Mouse (Mus musculus) testis, postnatal 14 days (tissue): ENCODE measurements at regions not wholly inside any gene's neighbourhood (a gene's known extent, or its start where the extent isn't known, plus 50 kb on each side); places are given as distances from the start of the nearest gene placed in this dataset.

Experiments
- DNase-seq: peaks from one replicate; pipeline ENCODE4 v3.0.0; 2021; ENCODE audit warnings: low spot score

DNA sequence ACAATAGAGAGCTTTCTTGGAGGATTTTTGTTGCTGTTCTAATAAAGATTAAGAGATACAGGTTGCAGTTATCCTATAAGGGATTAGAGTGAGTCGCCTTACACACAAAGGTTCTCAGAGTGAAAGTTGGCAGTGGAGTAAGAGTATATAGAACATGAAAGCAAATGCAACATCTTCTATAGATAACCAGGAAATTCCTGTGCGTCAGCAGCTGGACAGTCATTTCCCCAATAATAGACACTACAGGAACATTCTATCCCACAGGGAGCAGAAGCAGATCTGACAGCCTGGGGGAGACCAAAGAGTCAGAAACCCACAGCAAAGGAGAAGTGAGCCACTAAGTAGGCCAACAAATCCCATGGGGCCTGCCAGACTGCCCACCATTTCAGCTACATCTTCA lies 348.7 kb downstream of the Elavl2 start:
- no peak for DNase-seq

DNA sequence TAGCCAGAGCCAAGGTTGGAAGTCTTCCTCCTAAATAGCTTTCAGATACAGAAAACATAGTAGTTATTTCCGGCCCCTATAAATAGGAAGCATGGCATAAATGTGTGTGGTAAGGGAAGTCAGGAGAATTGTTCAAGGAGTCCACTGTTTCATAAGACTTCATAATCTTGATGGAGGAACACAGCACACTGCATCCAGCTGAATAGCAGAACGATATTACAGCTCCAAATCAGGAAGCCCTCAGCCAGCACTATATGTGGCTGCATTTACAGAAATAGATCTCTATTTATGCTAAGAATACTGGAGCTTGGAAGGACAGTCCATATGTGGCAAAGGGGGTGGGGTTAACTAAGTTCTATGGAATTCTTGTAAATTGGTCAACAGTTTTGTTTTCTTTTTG lies 371.1 kb downstream of the Elavl2 start:
- DNase-seq, result no peak

DNA sequence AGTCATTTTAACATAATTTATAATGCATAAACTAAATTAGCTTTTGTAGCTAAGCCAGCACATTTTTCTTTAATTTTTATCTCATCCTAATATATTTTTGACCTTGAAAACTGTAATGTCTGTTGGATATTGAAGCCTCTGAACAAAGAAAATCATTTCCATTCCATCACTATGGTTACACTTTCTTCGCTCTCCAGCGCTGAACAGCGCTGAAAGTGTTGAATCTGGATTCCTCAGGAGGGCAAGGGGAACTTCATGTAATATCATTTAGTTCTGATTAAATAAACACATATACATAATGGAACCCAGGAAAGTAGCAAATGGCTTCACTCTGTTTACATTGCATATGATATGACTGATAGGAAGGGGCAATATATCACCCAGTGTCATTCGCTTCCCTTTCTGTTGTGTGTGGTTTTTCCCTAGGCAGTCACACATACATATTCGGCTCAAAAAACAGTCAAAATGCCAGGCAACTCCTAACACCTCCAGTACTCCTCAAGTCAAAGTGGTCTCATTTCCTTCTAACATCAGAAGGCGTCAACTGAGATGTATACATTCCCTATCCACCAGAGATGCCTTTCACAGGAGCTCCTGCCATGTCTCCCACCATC lies 372.5 kb downstream of the Elavl2 start:
- no peak for DNase-seq

DNA sequence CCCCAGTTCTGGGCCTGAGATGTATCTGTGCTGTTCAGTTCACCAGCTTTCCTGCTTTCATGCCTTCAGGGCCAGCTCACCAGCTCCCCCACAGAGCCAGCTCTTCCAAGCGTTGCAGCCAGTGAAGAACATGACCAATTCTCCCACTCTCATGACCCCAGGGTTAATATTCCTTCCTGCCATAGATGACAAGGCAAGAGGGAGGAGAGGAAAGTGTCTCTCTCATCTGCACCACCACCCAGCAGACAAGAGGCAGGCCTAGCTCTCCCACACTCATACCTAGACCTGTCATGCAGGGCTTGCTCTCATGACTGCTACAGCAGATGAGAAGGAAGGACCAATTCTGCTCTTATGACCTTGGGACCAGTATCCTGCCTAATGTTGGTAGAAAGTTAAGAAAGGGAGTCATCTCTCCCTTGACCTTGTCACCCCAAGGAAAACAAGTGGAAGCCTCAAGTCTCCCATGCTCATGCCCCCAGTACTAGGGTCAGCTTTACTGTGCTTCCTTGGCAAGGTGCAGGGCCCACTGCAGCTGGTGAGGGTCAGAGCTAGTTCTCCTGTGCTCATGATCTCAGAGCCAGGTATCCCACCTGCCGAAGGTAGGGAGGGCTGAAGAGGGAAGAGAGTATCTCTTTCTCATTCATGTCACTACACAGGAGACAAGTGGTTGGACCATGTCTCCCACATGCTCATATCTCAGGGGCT lies 404.0 kb downstream of the Elavl2 start:
- DNase-seq, result no peak

DNA sequence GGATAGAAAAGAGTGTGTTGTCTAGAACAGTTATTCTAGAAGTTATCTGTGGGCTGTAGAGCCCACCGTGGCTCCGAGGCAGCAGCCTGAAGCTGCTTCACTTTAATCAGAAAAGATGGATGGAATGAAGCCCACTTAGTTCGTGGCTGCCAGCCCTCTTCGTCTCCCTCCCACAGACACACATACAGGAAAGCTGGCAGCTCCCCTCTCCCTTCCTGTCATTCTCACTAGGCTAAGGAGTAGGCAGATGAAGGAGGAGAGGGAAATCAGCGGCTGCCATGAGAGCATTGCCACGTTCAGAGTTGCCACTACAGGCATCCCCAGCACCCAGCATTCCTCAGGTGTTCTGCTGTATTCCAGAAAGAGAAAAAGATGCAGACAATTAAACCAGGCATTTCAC lies 435.9 kb downstream of the Elavl2 start:
- DNase-seq, result no peak

DNA sequence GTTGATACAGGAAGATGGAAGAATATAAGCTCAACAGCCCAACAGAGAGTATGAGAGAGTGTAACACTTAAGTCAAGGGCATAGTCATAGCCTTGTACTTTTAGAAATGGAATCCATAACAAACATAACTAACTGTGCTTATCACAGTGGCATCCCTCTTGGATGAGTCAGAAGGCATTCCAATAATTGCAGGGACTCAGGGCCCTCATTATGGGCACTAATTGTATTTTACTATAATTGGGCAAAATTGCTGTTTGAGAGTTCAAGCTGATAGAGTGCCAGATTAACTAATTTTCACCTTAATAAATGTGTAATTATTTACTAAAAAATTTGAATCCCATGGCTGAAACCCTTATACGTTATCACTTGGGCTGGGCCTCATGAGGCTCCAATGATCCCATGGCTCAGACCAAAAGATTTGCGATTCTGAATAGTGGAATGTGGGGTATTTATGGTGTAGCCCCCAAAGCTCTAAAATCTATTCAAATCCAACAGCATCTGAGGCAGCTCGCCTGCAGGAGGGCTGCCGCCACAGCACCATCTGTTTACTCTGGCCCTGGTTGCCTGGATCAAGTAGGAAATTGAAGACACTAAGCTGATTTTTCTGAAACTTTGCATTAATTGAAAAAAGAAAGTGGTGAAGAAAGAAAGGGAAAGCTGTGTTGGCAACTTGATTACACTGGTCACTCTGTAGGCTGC lies 456.7 kb downstream of the Elavl2 start:
- no peak for DNase-seq

DNA sequence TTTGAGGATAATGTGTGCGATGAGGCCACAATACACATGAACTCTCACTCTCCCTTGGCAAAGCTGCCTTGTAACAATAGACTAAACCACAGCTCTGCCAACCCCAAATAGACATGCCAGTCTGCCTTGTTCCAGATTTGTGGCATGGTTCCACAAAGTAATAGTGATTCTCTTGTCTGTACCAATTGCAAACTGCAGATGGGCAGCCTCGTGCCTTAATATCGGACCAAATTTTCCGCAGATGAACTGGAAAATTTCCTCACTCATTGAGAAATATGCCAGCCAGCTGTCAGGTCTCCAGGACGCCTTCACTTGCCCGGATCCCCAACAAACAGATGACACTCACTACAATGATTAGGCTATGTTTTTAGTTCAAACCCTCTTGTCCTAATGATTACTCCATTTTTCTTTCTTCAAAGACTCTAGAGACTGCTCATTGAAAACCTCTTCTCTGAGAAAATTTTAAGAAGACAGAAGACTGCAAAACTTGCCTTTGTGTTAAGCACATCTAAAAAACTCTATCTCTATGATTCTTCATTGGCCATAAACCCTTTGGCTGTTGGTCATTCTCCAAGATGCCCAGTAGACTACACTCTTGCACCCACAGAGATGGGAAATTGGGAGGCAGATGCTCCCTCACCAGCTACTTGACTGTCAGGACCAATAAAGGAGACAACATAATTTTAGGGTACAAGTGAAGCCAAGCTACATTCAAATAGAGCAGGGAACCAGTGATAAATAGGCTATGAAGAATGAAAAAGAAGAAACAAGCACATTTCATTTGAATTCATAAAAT lies 483.1 kb downstream of the Elavl2 start:
- no peak for DNase-seq

DNA sequence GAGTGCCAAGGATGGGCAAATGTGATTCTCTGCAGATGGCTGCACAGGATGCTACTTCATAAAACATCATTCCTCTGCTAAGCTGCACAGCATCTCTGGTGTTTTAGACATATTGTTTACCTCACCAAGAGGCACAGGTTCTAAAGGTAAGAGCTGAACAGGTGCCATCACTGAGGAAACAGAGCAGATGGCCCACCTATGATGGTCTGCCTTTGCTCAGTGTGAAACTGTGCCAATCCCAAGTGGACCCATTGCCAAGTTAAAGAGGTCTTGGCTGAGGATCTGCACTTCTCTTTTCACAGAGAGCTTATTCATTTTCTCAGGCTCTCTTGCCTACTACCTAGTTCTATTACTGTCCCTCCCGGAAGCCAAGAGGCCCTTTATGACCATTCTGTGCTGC lies 494.3 kb downstream of the Elavl2 start:
- no peak for DNase-seq

DNA sequence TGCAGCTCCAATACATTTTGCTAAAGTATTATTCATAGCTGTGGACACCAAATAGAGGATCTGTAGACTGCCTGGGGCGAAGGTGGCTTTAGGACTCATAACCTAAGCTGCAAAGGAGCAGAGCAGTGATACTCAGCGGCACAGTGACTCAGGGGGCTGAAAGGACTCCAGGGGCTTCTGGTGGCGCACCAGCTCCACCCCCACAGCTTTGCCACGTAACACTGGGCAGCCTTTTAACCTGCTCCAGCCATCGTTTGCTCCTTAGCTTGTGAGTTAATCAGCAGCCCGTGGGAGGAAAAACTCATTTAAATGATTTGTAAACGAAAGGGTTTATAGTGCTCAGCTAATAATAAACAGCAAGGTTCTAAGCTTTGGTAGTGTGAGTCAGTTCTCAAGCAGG lies 532.4 kb downstream of the Elavl2 start:
- DNase-seq, result no peak

DNA sequence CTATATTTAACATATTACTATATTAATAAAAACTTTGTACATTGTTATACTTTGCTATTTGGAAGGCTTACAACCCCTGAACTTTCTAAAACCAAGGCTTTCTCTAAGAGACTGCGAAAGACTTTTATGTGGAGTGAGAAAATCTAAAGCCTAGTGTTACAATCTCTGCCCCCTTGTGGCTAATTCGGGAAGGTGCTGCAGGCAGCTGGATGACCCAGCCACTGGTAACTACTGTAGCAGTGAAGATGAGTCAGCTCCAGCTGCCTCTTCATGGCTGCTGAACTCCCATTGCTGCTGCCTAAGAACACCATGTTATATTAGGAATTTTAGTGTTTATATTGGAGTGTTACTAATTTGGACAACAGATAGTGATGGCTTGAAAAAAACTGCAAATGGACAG lies 539.7 kb downstream of the Elavl2 start:
- DNase-seq, result peak; percentile 32

DNA sequence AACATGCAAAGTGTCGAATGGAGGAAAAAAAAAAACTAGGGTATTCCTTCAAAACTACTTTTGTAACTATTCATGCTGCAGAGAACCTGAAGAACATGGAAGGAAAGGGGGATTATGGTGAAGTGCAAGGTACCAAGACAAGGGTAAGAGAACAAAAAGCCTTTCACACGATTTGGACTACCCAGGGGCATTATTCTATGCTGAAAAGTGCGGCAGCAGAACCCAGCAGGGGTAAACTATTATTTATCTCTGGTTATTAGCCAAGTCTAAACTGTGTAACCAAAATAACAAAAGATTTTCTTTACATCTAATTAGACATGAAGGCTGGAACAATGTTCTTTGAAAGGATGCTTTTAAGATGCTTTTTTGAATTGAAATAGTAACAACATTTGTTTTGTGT lies 560.8 kb downstream of the Elavl2 start:
- DNase-seq, result no peak

DNA sequence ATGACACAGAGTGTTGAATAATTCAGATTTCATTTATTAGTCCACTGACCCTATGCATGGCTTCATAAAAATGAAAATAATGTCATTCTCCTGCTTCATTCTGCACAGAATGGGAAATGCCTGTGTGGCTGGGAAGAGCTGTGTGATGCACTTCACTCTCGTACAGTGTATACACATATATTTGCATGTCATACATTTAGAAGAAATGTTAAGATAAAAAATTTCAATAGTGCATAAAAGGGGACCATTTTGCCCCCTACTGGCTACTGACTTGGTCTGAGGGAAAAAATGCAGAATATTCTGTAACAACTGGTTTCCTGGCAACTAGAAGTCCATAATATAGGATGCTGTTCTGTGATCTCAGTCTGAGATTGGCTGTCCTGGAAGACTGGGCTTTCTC lies 580.5 kb downstream of the Zfp352 start:
- DNase-seq, result no peak

DNA sequence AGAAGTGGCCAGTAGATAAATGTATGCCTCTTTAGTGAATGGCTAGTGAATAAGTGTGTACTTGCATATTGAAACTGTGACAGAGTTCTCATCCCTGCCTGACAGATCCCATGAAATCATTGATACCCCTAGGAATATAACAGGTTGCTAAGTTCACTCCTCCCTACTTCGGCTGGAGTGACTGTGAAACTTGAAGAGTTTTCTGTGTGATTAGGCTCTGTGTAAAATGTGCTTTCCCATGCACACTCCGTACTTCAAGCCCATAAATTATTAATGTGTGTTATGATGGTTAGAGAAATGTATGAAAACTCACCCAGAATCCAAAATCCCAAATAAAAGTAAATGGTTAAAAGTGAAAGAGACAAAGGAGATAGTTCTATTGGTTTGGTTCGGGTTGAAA lies 580.0 kb downstream of the Zfp352 start:
- DNase-seq, result no peak

DNA sequence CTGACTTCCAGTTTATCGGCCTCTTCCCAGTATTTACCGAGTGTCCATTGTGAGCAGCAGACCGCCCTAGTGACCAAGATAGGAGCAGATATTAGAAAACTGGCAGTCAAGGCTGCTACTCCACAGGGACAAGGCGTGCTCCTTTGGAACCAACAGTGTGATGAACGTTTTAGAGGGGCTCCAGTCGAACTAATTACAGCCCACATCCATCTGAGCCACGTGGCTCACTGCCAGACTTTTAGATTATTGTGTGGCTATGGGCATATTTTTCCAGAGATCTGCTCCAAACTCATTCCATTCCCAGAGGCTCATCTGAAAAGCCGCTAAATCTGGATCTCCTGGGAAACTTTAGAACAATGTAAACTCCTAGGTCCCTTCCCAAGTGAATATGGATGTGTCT lies 578.9 kb downstream of the Zfp352 start:
- DNase-seq, result no peak
